Mouse (Mus musculus): ENCODE results near the gene Mrps35. TPM values are rescaled to one million over a fixed set of nuclear protein-coding genes. Genes with fewer than 3 reads are reported as not detected.

The Mrps35 gene
- polyA plus RNA-seq, 1 experiment from 2014 or later, result 90.0 TPM

DNA sequence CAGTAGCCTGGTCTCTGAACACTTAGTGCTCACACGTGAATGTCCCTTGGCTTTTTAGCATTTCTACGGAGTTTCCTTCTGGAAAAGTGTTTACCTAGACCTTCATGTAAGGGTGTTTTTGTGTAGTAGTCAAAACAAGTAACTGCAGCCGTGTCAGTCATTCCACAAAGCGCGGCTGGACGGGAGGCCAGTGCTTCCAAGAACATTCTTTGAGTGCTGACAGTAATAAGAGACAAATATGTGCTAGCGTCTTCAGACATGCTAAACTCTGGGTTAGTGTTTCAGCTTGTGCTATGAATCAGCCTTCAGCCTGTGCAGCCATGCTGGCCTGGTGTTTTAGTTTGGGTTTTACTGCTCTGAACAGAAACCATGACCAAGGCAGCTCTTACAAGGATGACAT, 20.1 kb downstream of the Mrps35 start:
- H3K9me3 ChIP-seq (ENCODE audit: control insufficient read depth, low read length), result no peaks in the 10 kb centered on the region
- no peaks in the 10 kb centered on the region for H3K27me3 ChIP-seq (ENCODE audit: control insufficient read depth, insufficient read depth, low read length)
- 91% methylated on average over 7 of the region's 7 CpGs for WGBS
- no peak overlapping the region for H3K4me3 ChIP-seq (ENCODE audit: low read depth, low read length)
- no peaks in the 10 kb centered on the region for H3K4me1 ChIP-seq (ENCODE audit: control insufficient read depth, insufficient read depth, low read length)
- no peak overlapping the region for H3K4me2 ChIP-seq (ENCODE audit: low read depth)
- DNase-seq (ENCODE audit: low spot score) (no peak), ATAC-seq (ENCODE audit: insufficient read depth, low FRiP score, low TSS enrichment) (no peak)
- H3K36me3 ChIP-seq (ENCODE audit: control insufficient read depth, insufficient read depth, low read length), result peaks cover 2% of the 10 kb centered on the region
- H3K9ac ChIP-seq (ENCODE audit: low read length), result no peak overlapping the region
- no peak overlapping the region for H3K27ac ChIP-seq (ENCODE audit: low read depth, low read length)

DNA sequence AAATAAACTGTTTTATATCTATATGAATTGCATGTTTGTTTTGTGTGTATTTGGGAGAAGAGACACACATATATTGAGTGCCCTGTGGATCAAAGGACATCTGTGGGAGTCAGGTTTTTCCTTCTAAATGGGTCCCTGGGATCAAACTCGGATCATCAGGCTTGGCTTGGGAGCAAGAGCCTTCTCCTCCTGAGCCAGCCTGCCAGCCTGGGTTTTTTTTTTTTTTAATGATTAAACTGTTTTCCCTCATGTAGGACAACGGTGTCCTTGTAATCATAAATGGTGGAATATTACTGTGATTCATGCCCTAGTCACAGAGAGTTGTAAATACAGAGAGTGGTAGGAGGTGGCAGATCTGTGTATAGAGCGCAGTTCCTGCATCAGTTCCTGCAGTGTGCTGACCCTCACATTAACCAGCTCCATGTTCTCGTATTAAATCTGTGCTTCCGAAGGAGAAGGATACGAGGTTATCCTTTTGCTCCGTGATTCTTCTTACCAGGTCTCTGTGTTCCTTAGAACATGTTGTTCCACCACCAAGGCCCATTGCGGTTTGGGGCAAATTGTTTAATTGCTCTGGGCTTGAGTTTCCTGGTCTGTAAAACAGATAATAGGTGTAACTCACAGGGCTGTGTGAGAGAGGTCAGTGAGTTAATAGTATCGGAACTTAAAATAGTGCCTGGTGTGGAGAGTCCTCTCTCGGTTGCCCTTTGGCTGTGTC, 21.8 kb downstream of the Mrps35 start:
- no peak for DNase-seq (ENCODE audit: low spot score)
- no peak overlapping the region for H3K4me2 ChIP-seq (ENCODE audit: low read depth)
- no peak overlapping the region for H3K27ac ChIP-seq (ENCODE audit: low read depth, low read length)
- no peak for ATAC-seq (ENCODE audit: insufficient read depth, low FRiP score, low TSS enrichment)
- H3K9me3 ChIP-seq (ENCODE audit: control insufficient read depth, low read length), result no peaks in the 10 kb centered on the region
- no peaks in the 10 kb centered on the region for H3K27me3 ChIP-seq (ENCODE audit: control insufficient read depth, insufficient read depth, low read length)
- H3K9ac ChIP-seq (ENCODE audit: low read length), result no peak overlapping the region
- WGBS, result 70% methylated on average over 10 of the region's 10 CpGs
- H3K4me3 ChIP-seq (ENCODE audit: low read depth, low read length), result no peak overlapping the region
- no peaks in the 10 kb centered on the region for H3K4me1 ChIP-seq (ENCODE audit: control insufficient read depth, insufficient read depth, low read length)
- H3K36me3 ChIP-seq (ENCODE audit: control insufficient read depth, insufficient read depth, low read length), result peaks cover 2% of the 10 kb centered on the region

DNA sequence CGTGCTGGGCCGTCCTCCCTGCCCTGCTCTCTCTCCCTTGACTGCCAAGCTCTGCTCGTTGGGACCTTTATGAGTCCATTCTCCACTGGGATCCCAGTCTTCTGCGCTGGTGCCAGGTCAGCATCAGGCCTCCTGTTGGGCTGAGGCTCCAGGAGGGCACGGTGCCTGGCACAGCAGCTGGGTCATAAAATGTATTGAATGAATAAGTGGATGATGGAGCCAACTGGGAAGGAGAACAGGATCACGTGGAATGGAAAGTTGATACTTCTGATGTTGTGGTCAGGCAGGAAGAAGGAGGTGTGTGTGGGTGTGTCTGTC, 22.3 kb downstream of the Mrps35 start:
- Histone ChIP-seq H3K4me1 (ENCODE audit: control insufficient read depth, insufficient read depth, low read length) (no peaks in the 10 kb centered on the region), H3K4me3 (ENCODE audit: low read depth, low read length) (no peak overlapping the region), H3K27me3 (ENCODE audit: control insufficient read depth, insufficient read depth, low read length) (no peaks in the 10 kb centered on the region), H3K27ac (ENCODE audit: low read depth, low read length) (no peak overlapping the region), H3K4me2 (ENCODE audit: low read depth) (no peak overlapping the region), H3K9ac (ENCODE audit: low read length) (no peak overlapping the region), H3K36me3 (ENCODE audit: control insufficient read depth, insufficient read depth, low read length) (peaks cover 2% of the 10 kb centered on the region), H3K9me3 (ENCODE audit: control insufficient read depth, low read length) (no peaks in the 10 kb centered on the region)
- WGBS, result 62% methylated on average over 6 of the region's 6 CpGs
- DNase-seq (ENCODE audit: low spot score), result no peak
- no peak for ATAC-seq (ENCODE audit: insufficient read depth, low FRiP score, low TSS enrichment)

DNA sequence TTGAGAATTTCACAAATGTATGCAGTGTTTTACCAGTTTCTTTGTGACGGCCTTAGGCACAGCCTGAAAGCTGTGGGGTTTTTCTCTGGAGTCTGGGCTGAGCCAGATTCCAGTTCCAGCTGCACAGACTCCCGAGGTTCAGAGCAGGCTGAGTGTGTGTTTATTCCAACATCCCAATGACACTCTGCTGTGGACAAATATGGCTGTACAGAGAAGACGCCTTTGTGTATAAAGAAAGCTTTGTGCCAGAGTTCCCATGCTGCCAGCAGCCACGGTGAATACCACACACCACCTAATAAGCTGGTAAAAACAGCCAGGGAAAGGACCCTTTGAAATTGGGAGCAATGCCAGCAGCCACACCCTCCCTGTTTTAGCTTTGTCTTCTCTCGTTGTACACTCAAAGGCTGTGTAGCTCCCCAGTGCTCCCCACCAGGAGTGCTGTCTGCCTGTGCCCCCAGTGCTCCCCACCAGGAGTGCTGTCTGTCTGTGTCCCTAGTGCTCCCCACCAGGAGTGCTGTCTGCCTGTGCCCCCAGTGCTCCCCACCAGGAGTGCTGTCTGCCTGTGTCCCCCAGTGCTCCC, 33.3 kb downstream of the Mrps35 start:
- Histone ChIP-seq H3K4me1 (ENCODE audit: control insufficient read depth, insufficient read depth, low read length) (no peaks in the 10 kb centered on the region), H3K27me3 (ENCODE audit: control insufficient read depth, insufficient read depth, low read length) (no peaks in the 10 kb centered on the region), H3K27ac (ENCODE audit: low read depth, low read length) (no peak overlapping the region), H3K36me3 (ENCODE audit: control insufficient read depth, insufficient read depth, low read length) (no peaks in the 10 kb centered on the region; the same call in 1 of the 2 replicates), H3K9me3 (ENCODE audit: control insufficient read depth, low read length) (no peaks in the 10 kb centered on the region), H3K4me2 (ENCODE audit: low read depth) (no peak overlapping the region), H3K9ac (ENCODE audit: low read length) (no peak overlapping the region), H3K4me3 (ENCODE audit: low read depth, low read length) (no peak overlapping the region)
- ATAC-seq (ENCODE audit: insufficient read depth, low FRiP score, low TSS enrichment) (no peak), DNase-seq (ENCODE audit: low spot score) (no peak)
- 70% methylated on average over 5 of the region's 5 CpGs for WGBS

DNA sequence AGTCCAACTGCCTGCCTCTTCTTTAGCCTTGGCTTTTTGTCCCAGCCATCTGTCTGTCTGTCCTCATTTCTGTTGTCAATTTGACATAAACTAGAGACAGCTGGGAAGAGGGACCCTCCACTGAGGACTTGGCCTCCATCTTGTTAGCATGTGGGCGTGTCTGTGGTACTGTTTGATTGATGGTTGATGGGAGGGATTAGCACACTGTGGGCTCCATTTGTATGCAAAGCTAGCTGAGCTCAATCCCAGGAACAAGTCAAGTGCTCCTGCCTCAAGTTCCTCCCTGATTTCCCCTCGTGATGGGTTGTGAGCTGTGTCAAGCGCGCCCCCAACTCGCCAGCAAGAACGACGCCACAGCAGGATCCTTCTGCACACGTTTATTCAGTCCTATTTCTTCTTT, 34.3 kb downstream of the Mrps35 start:
- H3K27ac ChIP-seq (ENCODE audit: low read depth, low read length), result no peak overlapping the region
- no peak overlapping the region for H3K9ac ChIP-seq (ENCODE audit: low read length)
- H3K9me3 ChIP-seq (ENCODE audit: control insufficient read depth, low read length), result no peaks in the 10 kb centered on the region
- no peak for DNase-seq (ENCODE audit: low spot score)
- 84% methylated on average over 8 of the region's 8 CpGs for WGBS
- no peaks in the 10 kb centered on the region for H3K4me1 ChIP-seq (ENCODE audit: control insufficient read depth, insufficient read depth, low read length)
- no peak overlapping the region for H3K4me2 ChIP-seq (ENCODE audit: low read depth)
- H3K4me3 ChIP-seq (ENCODE audit: low read depth, low read length), result no peak overlapping the region
- no peaks in the 10 kb centered on the region for H3K36me3 ChIP-seq (ENCODE audit: control insufficient read depth, insufficient read depth, low read length)
- H3K27me3 ChIP-seq (ENCODE audit: control insufficient read depth, insufficient read depth, low read length), result no peaks in the 10 kb centered on the region
- ATAC-seq (ENCODE audit: insufficient read depth, low FRiP score, low TSS enrichment), result peak; percentile 45; the same call in 1 of the 2 replicates

DNA sequence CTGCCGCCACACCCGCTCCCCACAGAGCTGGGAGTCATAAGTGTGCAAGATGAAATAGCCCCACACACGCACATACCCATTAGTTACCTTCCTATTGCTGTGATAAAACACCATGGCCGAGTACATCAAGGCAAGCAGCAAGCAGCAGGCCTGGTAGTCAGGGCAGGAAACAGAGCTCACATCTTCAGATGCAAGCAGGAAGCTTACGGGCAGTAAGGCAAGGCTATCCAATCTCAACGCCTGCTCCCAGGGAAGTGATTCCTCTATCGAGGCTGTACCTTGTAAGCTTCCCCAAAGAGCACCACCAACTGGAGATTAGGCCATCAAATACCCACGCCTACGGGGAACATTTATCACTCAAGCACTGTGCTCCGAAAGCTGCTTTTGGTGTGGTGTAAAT, 37.4 kb downstream of the Mrps35 start:
- no peaks in the 10 kb centered on the region for H3K4me1 ChIP-seq (ENCODE audit: control insufficient read depth, insufficient read depth, low read length)
- ATAC-seq (ENCODE audit: insufficient read depth, low FRiP score, low TSS enrichment) (no peak), DNase-seq (ENCODE audit: low spot score) (no peak)
- H3K36me3 ChIP-seq (ENCODE audit: control insufficient read depth, insufficient read depth, low read length), result no peaks in the 10 kb centered on the region
- no peak overlapping the region for H3K4me2 ChIP-seq (ENCODE audit: low read depth)
- H3K4me3 ChIP-seq (ENCODE audit: low read depth, low read length), result no peak overlapping the region
- no peak overlapping the region for H3K9ac ChIP-seq (ENCODE audit: low read length)
- H3K27me3 ChIP-seq (ENCODE audit: control insufficient read depth, insufficient read depth, low read length), result no peaks in the 10 kb centered on the region
- no peak overlapping the region for H3K27ac ChIP-seq (ENCODE audit: low read depth, low read length)
- 88% methylated on average over 10 of the region's 10 CpGs for WGBS
- no peaks in the 10 kb centered on the region for H3K9me3 ChIP-seq (ENCODE audit: control insufficient read depth, low read length)

DNA sequence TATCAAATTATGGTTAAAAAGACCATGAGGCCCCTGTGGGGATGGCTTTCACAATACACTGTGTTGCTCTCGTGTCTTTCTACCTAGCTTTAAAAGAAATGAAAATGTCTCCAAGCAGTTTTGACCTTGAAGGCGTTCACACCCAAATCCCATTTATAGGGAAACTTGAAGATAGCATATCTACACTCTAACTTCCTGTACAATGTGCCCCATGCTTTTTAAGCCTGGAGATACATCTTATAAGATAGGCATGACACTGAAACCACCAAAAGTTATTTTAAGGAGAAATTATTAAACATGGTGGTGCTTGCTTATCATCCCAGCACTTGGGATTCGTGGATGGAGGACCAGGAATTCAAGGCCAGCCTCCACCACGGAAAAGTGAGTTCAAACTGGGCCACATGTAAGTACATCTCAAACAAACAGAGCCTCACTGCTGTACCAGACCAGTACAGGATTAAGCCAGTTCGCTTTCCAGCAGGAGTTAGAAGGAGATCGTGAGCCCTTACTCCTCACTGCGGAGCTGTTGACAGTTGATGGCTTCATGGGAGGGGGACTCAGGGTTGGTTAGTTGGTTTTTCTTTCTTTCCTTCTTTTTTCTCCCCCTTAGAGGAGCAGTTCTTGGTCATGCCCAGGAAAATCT, 43.0 kb downstream of the Mrps35 start:
- DNase-seq (ENCODE audit: low spot score), result peak; percentile 3

DNA sequence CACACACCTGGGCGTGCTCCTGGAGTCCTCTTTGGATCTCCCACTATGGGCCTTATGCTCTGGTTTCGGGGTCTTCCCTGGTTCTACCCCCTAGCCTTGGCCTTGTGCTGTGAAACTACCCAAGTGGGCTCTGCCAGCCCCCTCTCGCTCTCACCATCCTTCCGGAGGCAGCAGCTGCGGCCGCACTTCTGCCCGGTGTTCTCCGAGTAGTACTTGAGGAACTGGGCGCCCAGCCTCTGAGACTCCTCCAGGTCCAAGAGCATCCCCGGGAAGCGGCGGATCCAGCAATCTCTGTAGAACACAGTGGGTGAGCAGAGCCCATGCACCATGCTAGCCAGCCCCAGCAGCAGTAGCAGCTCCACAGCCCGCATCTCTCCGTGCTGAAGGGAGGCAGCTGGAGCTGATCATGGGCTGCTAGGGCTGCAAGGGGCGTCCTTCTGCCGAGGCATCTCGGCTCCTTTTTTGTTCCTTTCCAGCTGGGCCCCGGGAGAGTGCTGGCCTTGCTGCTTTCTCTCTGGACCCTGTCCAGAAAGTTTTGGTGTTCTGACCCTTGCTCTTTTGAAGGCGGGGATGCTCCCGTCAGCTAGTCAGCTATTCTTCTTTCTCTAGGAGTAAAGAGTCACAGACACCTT, 44.1 kb downstream of the Mrps35 start, which contains the start of gene Mansc4:
Gene Mansc4, minus strand, starts transcription at position 439 of the 632 bp plus-strand sequence.
- Histone ChIP-seq H3K9me3 (ENCODE audit: control insufficient read depth, low read length) (no peaks in the 10 kb centered on the region), H3K27me3 (ENCODE audit: control insufficient read depth, insufficient read depth, low read length) (no peaks in the 10 kb centered on the region), H3K36me3 (ENCODE audit: control insufficient read depth, insufficient read depth, low read length) (no peaks in the 10 kb centered on the region), H3K4me3 (ENCODE audit: low read depth, low read length) (peak within 1 kb of the TSS; percentile 27), H3K4me1 (ENCODE audit: control insufficient read depth, insufficient read depth, low read length) (0 out of 2 replicates have a peak, but pooled peaks cover 3% of the 10 kb centered on the region), H3K4me2 (ENCODE audit: low read depth) (peak within 1 kb of the TSS; percentile 49), H3K27ac (ENCODE audit: low read depth, low read length) (no peak within 1 kb of the TSS), H3K9ac (ENCODE audit: low read length) (peak within 1 kb of the TSS; percentile 57)
- 7% methylated on average over 20 of the region's 20 CpGs for WGBS
- ATAC-seq (ENCODE audit: insufficient read depth, low FRiP score, low TSS enrichment) (no peak), DNase-seq (ENCODE audit: low spot score) (peak; percentile 63)

More for the DNA sequence above, 43.0 kb downstream of the Mrps35 start:
- H3K4me2 ChIP-seq (ENCODE audit: low read depth), result no peak overlapping the region
- 69% methylated on average over 7 of the region's 7 CpGs for WGBS
- H3K4me3 ChIP-seq (ENCODE audit: low read depth, low read length), result no peak overlapping the region
- H3K36me3 ChIP-seq (ENCODE audit: control insufficient read depth, insufficient read depth, low read length), result no peaks in the 10 kb centered on the region
- 0 out of 2 replicates have a peak, but pooled peaks cover 3% of the 10 kb centered on the region for H3K4me1 ChIP-seq (ENCODE audit: control insufficient read depth, insufficient read depth, low read length)
- ATAC-seq (ENCODE audit: insufficient read depth, low FRiP score, low TSS enrichment), result no peak
- H3K27me3 ChIP-seq (ENCODE audit: control insufficient read depth, insufficient read depth, low read length), result no peaks in the 10 kb centered on the region
- no peak overlapping the region for H3K9ac ChIP-seq (ENCODE audit: low read length)
- no peak overlapping the region for H3K27ac ChIP-seq (ENCODE audit: low read depth, low read length)
- H3K9me3 ChIP-seq (ENCODE audit: control insufficient read depth, low read length), result no peaks in the 10 kb centered on the region

Measured in neural tube, embryonic 11.5 days (tissue).